ENCODE assay signal across 14 mouse cellular contexts in genomic region chr14:51007152-51007801, GRCm38 (mm10). TPM values are rescaled to one million over a fixed set of nuclear protein-coding genes. Genes with fewer than 3 reads are reported as not detected.
DNase-seq lines count a peak whose midpoint lies in the region; ATAC-seq and TF ChIP-seq lines count a peak whose summit lies in the region.
"Had no signal": no experiment of that assay in that cellular context is flagged by ENCODE, and none has a peak within 500 bp of the region (broad histone marks: within the 10 kb centered on the region; RNA-seq: fewer than 3 reads in every experiment).

Gene Rnase10, plus strand, starts transcription at chr14:51007751.

- no peaks in the 10 kb centered on the region for H3K9me3 ChIP-seq in heart, postnatal 0 days (replicated peaks; ENCODE audit: control insufficient read depth, low read length)
- H3K9me3 ChIP-seq in neural tube, embryonic 15.5 days (replicated peaks) = no peaks in the 10 kb centered on the region
- H3K9me3 ChIP-seq in stomach, postnatal 0 days (ENCODE audit: control insufficient read depth, low read length) = no peaks in the 10 kb centered on the region

- no peak for ATAC-seq in heart, postnatal 0 days (ENCODE audit: insufficient read depth, low read depth)
- ATAC-seq in neural tube, embryonic 15.5 days (ENCODE audit: low FRiP score) = no peak
- no peak for ATAC-seq in stomach, postnatal 0 days (ENCODE audit: low FRiP score, low TSS enrichment)
- ATAC-seq: activated CD4-positive, CD25-positive, alpha-beta regulatory T cell, adult 4 months; forebrain, embryonic 14.5 days had no signal

- 0 out of 2 replicates have a peak within 1 kb of the TSS, but pooled peaks have one; percentile 9 for H3K9ac ChIP-seq in heart, postnatal 0 days (replicated peaks; ENCODE audit: low read depth, low read length)
- no peak within 1 kb of the TSS for H3K9ac ChIP-seq in neural tube, embryonic 15.5 days (replicated peaks)
- H3K9ac ChIP-seq in stomach, postnatal 0 days (ENCODE audit: low read length) = no peak within 1 kb of the TSS
- H3K9ac ChIP-seq: hindbrain, embryonic 14.5 days had no signal

- TF ChIP-seq EP300 in heart, postnatal 0 days (IDR thresholded peaks at IDR 0.05; ENCODE audit: low read depth) = no peak
- TF ChIP-seq EP300 in stomach, postnatal 0 days (optimal IDR thresholded peaks at IDR 0.05) = no peak

- no peaks in the 10 kb centered on the region for H3K36me3 ChIP-seq in heart, postnatal 0 days (replicated peaks; ENCODE audit: control insufficient read depth, insufficient read depth, low read length)
- no peaks in the 10 kb centered on the region for H3K36me3 ChIP-seq in neural tube, embryonic 15.5 days
- H3K36me3 ChIP-seq in stomach, postnatal 0 days (ENCODE audit: control insufficient read depth, insufficient read depth, low read length) = no peaks in the 10 kb centered on the region

- H3K4me2 ChIP-seq in heart, postnatal 0 days (ENCODE audit: low read depth, low read length) = peak within 1 kb of the TSS; percentile 33
- H3K4me2 ChIP-seq in neural tube, embryonic 15.5 days = no peak within 1 kb of the TSS
- no peak within 1 kb of the TSS; the same call in 1 of the 2 replicates for H3K4me2 ChIP-seq in stomach, postnatal 0 days (replicated peaks; ENCODE audit: low read depth)
- H3K4me2 ChIP-seq: hindbrain, embryonic 14.5 days had no signal

- no peaks in the 10 kb centered on the region for H3K27me3 ChIP-seq in heart, postnatal 0 days (ENCODE audit: control insufficient read depth, insufficient read depth, low read length)
- no peaks in the 10 kb centered on the region for H3K27me3 ChIP-seq in neural tube, embryonic 15.5 days (replicated peaks)
- no peaks in the 10 kb centered on the region for H3K27me3 ChIP-seq in stomach, postnatal 0 days (ENCODE audit: control insufficient read depth, insufficient read depth, low read length)

- DNase-seq in heart, postnatal 0 days (ENCODE audit: low spot score) = no peak
- DNase-seq in heart, adult 11 months = no peak
- no peak for DNase-seq in neural tube, embryonic 10.5 days (ENCODE audit: extremely low spot score, low spot score)
- DNase-seq in gonadal fat pad, adult 2 months (ENCODE audit: low read depth) = no peak
- DNase-seq in stomach, postnatal 0 days (ENCODE audit: low spot score) = no peak
- no peak for DNase-seq in urinary bladder, postnatal 10 days (ENCODE audit: low spot score)
- DNase-seq: cerebellum, adult 18-20 months; lung, adult 2 months; retina, postnatal 1 day; thymus, adult 18-20 months had no signal

- TF ChIP-seq CTCF in heart, postnatal 0 days (IDR thresholded peaks at IDR 0.05; ENCODE audit: low read depth) = no peak
- no peak for TF ChIP-seq CTCF in stomach, postnatal 0 days (IDR thresholded peaks at IDR 0.05; ENCODE audit: low read depth)

- H3K27ac ChIP-seq in heart, postnatal 0 days (ENCODE audit: low read depth) = peak within 1 kb of the TSS; percentile 95
- H3K27ac ChIP-seq in neural tube, embryonic 15.5 days (replicated peaks) = 0 out of 2 replicates have a peak within 1 kb of the TSS, but pooled peaks have one; percentile 3
- H3K27ac ChIP-seq in stomach, postnatal 0 days (replicated peaks) = peak within 1 kb of the TSS; percentile 93
- H3K27ac ChIP-seq: hindbrain, embryonic 14.5 days had no signal

- H3K4me3 ChIP-seq in heart, postnatal 0 days (ENCODE audit: low read depth, low read length) = no peak within 1 kb of the TSS
- H3K4me3 ChIP-seq in neural tube, embryonic 15.5 days (replicated peaks) = no peak within 1 kb of the TSS
- H3K4me3 ChIP-seq in stomach, postnatal 0 days (ENCODE audit: low read depth, low read length) = no peak within 1 kb of the TSS

- H3K4me1 ChIP-seq in heart, postnatal 0 days (ENCODE audit: control insufficient read depth, insufficient read depth) = peaks cover 12% of the 10 kb centered on the region; the same call in 1 of the 2 replicates
- H3K4me1 ChIP-seq in neural tube, embryonic 15.5 days = no peaks in the 10 kb centered on the region
- 0 out of 2 replicates have a peak, but pooled peaks cover 8% of the 10 kb centered on the region for H3K4me1 ChIP-seq in stomach, postnatal 0 days (replicated peaks; ENCODE audit: control insufficient read depth, insufficient read depth)

- WGBS in heart, postnatal 0 days = 81% methylated on average over 8 of the region's 8 CpGs
- WGBS in neural tube, embryonic 15.5 days = 83% methylated on average over 8 of the region's 8 CpGs
- 82% methylated on average over 8 of the region's 8 CpGs for WGBS in stomach, postnatal 0 days

RNA-seq across cellular contexts. Expression of gene Rnase10, which starts in this region (rescaled TPM):
- not detected in 2 replicates for total RNA-seq in heart, postnatal 0 days (2014; rRNA removed; ENCODE audit: low replicate concordance)
- 0.32 and 0.38 TPM in 2 replicates for polyA plus RNA-seq in heart, postnatal 0 days (2015; fragmentation: Nextera tagmentation; extraction: Ambion mirVana)
- polyA plus RNA-seq in neural tube, embryonic 15.5 days (2015; fragmentation: Nextera tagmentation; extraction: Ambion mirVana) = 0.10 TPM in 1 of 2 replicates, not detected in the other
- 894 and 1,367 TPM in 2 replicates for polyA plus RNA-seq in gonadal fat pad, adult 2 months (2012; rRNA removed)
- 0.11 and 0.23 TPM in 2 replicates for polyA plus RNA-seq in stomach, postnatal 0 days (2015; fragmentation: Nextera tagmentation; extraction: Ambion mirVana)
- polyA plus RNA-seq: activated CD4-positive, CD25-positive, alpha-beta regulatory T cell, adult 4 months; forebrain, embryonic 14.5 days; hindbrain, embryonic 14.5 days had no signal

Comparison
In these comparisons a context has a peak if more than half of its experiments do, and no peak if none do; other contexts are left out.
1. RNA of gene Rnase10 (polyA plus RNA-seq): 894 to 1,367 TPM in gonadal fat pad, adult 2 months; 0.32 to 0.38 TPM in heart, postnatal 0 days, 0.11 to 0.23 TPM in stomach, postnatal 0 days and 0.10 TPM in neural tube, embryonic 15.5 days; every median in the first group is over 100 times any median in the second.
2. H3K27ac ChIP-seq: peak in every context shown above with its lines; median percentile 95 in heart, postnatal 0 days; 93 in stomach, postnatal 0 days; 3 in neural tube, embryonic 15.5 days.